Mouse (Mus musculus): ENCODE measurements around the gene Msx1. TPM values are rescaled to one million over a fixed set of nuclear protein-coding genes. Genes with fewer than 3 reads are reported as not detected.

Msx1 gene
- polyA plus RNA-seq, 1 experiment from 2014 or later, result 13.2 TPM

GRCm38 (mm10) chr5:37818533-37819215, 5.7 kb downstream of the Msx1 start:
- ChIA-PET POLR2A (no interaction called here), CTCF (interaction anchor here (1.2 kb wide), 1 partner anchor 379 kb away, joined by 3 read pairs; no protein-coding TSS in a partner anchor)
- no peaks in the 10 kb centered on the region for H3K27me3 ChIP-seq
- ATAC-seq (no peak), DNase-seq (ENCODE audit: low read depth, low spot score) (no peak)
- in situ Hi-C loops (cut with MboI; ENCODE audit: low pct_unique_long_range_greater_than_20kb), result loop anchor here (5.0 kb wide), 1 partner anchor 269 kb away; no protein-coding TSS in a partner anchor
- TF ChIP-seq CTCF (IDR thresholded peaks at IDR 0.05), result no peak

GRCm38 (mm10) chr5:37817658-37818532, 6.5 kb downstream of the Msx1 start:
- POLR2A ChIA-PET, result no interaction called here
- H3K27me3 ChIP-seq, result no peaks in the 10 kb centered on the region
- no peak for TF ChIP-seq CTCF (IDR thresholded peaks at IDR 0.05)
- DNase-seq (ENCODE audit: low read depth, low spot score) (no peak), ATAC-seq (no peak)
- CTCF ChIA-PET, result interaction anchor here (1.4 kb wide), 1 partner anchor 246 kb away, joined by 3 read pairs; no protein-coding TSS in a partner anchor
- in situ Hi-C loops (cut with MboI; ENCODE audit: low pct_unique_long_range_greater_than_20kb), result loop anchor here (5.0 kb wide), 1 partner anchor 269 kb away; no protein-coding TSS in a partner anchor

- no peak for DNase-seq (ENCODE audit: low read depth, low spot score)
- no peak for ATAC-seq
- TF ChIP-seq CTCF (IDR thresholded peaks at IDR 0.05), result no peak
- in situ Hi-C loops (cut with MboI; ENCODE audit: low pct_unique_long_range_greater_than_20kb), result loop anchor here (5.0 kb wide), 1 partner anchor 270 kb away; no protein-coding TSS in a partner anchor
- ChIA-PET POLR2A (no interaction called here), CTCF (interaction anchor here (1.4 kb wide), 1 partner anchor 246 kb away, joined by 3 read pairs; no protein-coding TSS in a partner anchor)
- no peaks in the 10 kb centered on the region for H3K27me3 ChIP-seq
These were observed 7.3 kb downstream of the Msx1 start for GRCm38 (mm10) chr5:37816907-37817657.

- no peak for TF ChIP-seq CTCF (IDR thresholded peaks at IDR 0.05)
- POLR2A ChIA-PET, result no interaction called here
- ATAC-seq, result no peak
- CTCF ChIA-PET, result no interaction called here
- in situ Hi-C loops (cut with MboI; ENCODE audit: low pct_unique_long_range_greater_than_20kb), result loop anchor here (5.0 kb wide), 1 partner anchor 271 kb away; no protein-coding TSS in a partner anchor
- H3K27me3 ChIP-seq, result no peaks in the 10 kb centered on the region
- no peak for DNase-seq (ENCODE audit: low read depth, low spot score)
These were observed 8.5 kb downstream of the Msx1 start for GRCm38 (mm10) chr5:37815909-37816308.

- ChIA-PET POLR2A (no interaction called here), CTCF (interaction anchor here (1.3 kb wide), 1 partner anchor 8 kb away, joined by 3 read pairs; no protein-coding TSS in a partner anchor)
- H3K27me3 ChIP-seq, result peaks cover 5% of the 10 kb centered on the region
- ATAC-seq, result no peak
- in situ Hi-C loops (cut with MboI; ENCODE audit: low pct_unique_long_range_greater_than_20kb), result no loop called here
- DNase-seq (ENCODE audit: low read depth, low spot score), result no peak
- TF ChIP-seq CTCF (IDR thresholded peaks at IDR 0.05), result no peak
These were observed 10.2 kb downstream of the Msx1 start for GRCm38 (mm10) chr5:37814169-37814568.

GRCm38 (mm10) chr5:37805291-37805690, 19.1 kb downstream of the Msx1 start:
- ATAC-seq (no peak), DNase-seq (ENCODE audit: low read depth, low spot score) (no peak)
- TF ChIP-seq CTCF (IDR thresholded peaks at IDR 0.05), result no peak
- H3K27me3 ChIP-seq, result peaks cover 22% of the 10 kb centered on the region
- in situ Hi-C loops (cut with MboI; ENCODE audit: low pct_unique_long_range_greater_than_20kb), result no loop called here
- ChIA-PET CTCF (no interaction called here), POLR2A (no interaction called here)

- no peak for TF ChIP-seq CTCF (IDR thresholded peaks at IDR 0.05)
- DNase-seq (ENCODE audit: low read depth, low spot score), result no peak
- in situ Hi-C loops (cut with MboI; ENCODE audit: low pct_unique_long_range_greater_than_20kb), result no loop called here
- peaks cover 22% of the 10 kb centered on the region for H3K27me3 ChIP-seq
- ChIA-PET CTCF (no interaction called here), POLR2A (no interaction called here)
- ATAC-seq, result no peak
These were observed 19.8 kb downstream of the Msx1 start for GRCm38 (mm10) chr5:37804512-37805118.

- CTCF ChIA-PET, result no interaction called here
- TF ChIP-seq CTCF (IDR thresholded peaks at IDR 0.05), result no peak
- POLR2A ChIA-PET, result no interaction called here
- DNase-seq (ENCODE audit: low read depth, low spot score), result no peak
- in situ Hi-C loops (cut with MboI; ENCODE audit: low pct_unique_long_range_greater_than_20kb), result no loop called here
- ATAC-seq, result no peak
- peaks cover 34% of the 10 kb centered on the region for H3K27me3 ChIP-seq
These were observed 27.1 kb downstream of the Msx1 start for GRCm38 (mm10) chr5:37797251-37797650.

GRCm38 (mm10) chr5:37796751-37797150, 27.6 kb downstream of the Msx1 start:
- CTCF ChIA-PET, result no interaction called here
- H3K27me3 ChIP-seq, result peaks cover 29% of the 10 kb centered on the region
- POLR2A ChIA-PET, result no interaction called here
- in situ Hi-C loops (cut with MboI; ENCODE audit: low pct_unique_long_range_greater_than_20kb), result no loop called here
- no peak for TF ChIP-seq CTCF (IDR thresholded peaks at IDR 0.05)
- ATAC-seq, result no peak
- no peak for DNase-seq (ENCODE audit: low read depth, low spot score)

GRCm38 (mm10) chr5:37795691-37796090, 28.7 kb downstream of the Msx1 start:
- TF ChIP-seq CTCF (IDR thresholded peaks at IDR 0.05), result no peak
- ChIA-PET POLR2A (no interaction called here), CTCF (no interaction called here)
- H3K27me3 ChIP-seq, result peaks cover 25% of the 10 kb centered on the region
- DNase-seq (ENCODE audit: low read depth, low spot score) (no peak), ATAC-seq (no peak)
- in situ Hi-C loops (cut with MboI; ENCODE audit: low pct_unique_long_range_greater_than_20kb), result no loop called here

Measured in Patski (cell line).